Mouse (Mus musculus): ENCODE measurements around the gene Plekhg5. TPM values are rescaled to one million over a fixed set of nuclear protein-coding genes. Genes with fewer than 3 reads are reported as not detected.

Gene Plekhg5
- polyA plus RNA-seq, 1 experiment from 2014 or later = 9.0 TPM

DNA sequence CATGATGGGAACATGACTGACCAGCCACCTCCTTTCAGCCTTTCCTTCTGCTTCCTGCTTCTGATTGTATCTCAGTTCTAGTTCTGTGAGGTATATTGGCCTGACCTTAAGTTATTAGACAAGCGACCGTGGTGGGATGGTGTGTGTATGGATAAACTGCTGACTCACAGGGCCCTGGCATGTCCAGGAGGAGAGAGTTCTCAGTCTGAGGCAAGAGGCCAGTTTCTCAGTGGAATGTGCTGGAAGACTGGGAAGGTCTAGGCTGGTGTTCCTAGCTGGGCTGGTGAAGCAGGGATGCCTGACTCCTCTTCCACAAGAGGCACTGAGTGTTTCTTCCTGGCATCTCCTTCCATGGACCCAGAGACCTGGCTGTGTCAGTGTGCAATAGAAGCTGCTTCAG lies 90.5 kb downstream of the Plekhg5 start:
- no peak overlapping the region for H3K9ac ChIP-seq (ENCODE audit: low read length)
- H3K4me3 ChIP-seq (ENCODE audit: low read depth, low read length) = no peak overlapping the region
- WGBS = 89% methylated on average over 2 of the region's 2 CpGs
- peaks cover 12% of the 10 kb centered on the region; the same call in 1 of the 2 replicates for H3K4me1 ChIP-seq (replicated peaks; ENCODE audit: control insufficient read depth, insufficient read depth, low read length)
- H3K9me3 ChIP-seq (ENCODE audit: control insufficient read depth, low read length) = no peaks in the 10 kb centered on the region
- no peak for ATAC-seq (replicated peaks; ENCODE audit: low FRiP score, low TSS enrichment, low read depth)
- H3K36me3 ChIP-seq (ENCODE audit: control insufficient read depth, insufficient read depth, low read length) = no peaks in the 10 kb centered on the region
- no peak overlapping the region for H3K4me2 ChIP-seq (ENCODE audit: low read length)
- no peak overlapping the region for H3K27ac ChIP-seq (ENCODE audit: low read depth)
- H3K27me3 ChIP-seq (replicated peaks; ENCODE audit: control insufficient read depth, insufficient read depth, low read length) = peaks cover 49% of the 10 kb centered on the region
- DNase-seq (ENCODE audit: low spot score) = no peak

Other genes starting within 250 kb of the Plekhg5 start
- gene Camta1, start 210.6 kb upstream of the Plekhg5 start, polyA plus RNA-seq (2014; fragmentation: Nextera tagmentation; extraction: Ambion mirVana) = 85.7 and 88.1 TPM in 2 replicates
- 72.7 and 76.7 TPM in 2 replicates for gene Dnajc11, start 138.8 kb upstream of the Plekhg5 start, polyA plus RNA-seq (2014; fragmentation: Nextera tagmentation; extraction: Ambion mirVana)
- gene Thap3, start 83.5 kb upstream of the Plekhg5 start, polyA plus RNA-seq (2014; fragmentation: Nextera tagmentation; extraction: Ambion mirVana) = 29.8 and 34.0 TPM in 2 replicates
- 23.1 and 24.5 TPM in 2 replicates for gene Phf13, start 76.2 kb upstream of the Plekhg5 start, polyA plus RNA-seq (2014; fragmentation: Nextera tagmentation; extraction: Ambion mirVana)
- gene Klhl21, start 63.7 kb upstream of the Plekhg5 start, polyA plus RNA-seq (2014; fragmentation: Nextera tagmentation; extraction: Ambion mirVana) = 5.9 and 6.1 TPM in 2 replicates
- 16.3 and 28.0 TPM in 2 replicates for gene Zbtb48, start 44.8 kb upstream of the Plekhg5 start, polyA plus RNA-seq (2014; fragmentation: Nextera tagmentation; extraction: Ambion mirVana)
- 0.14 and 0.17 TPM in 2 replicates for gene Tas1r1, start 33.9 kb upstream of the Plekhg5 start, polyA plus RNA-seq (2014; fragmentation: Nextera tagmentation; extraction: Ambion mirVana)
- gene Nol9, start 33.2 kb upstream of the Plekhg5 start, polyA plus RNA-seq (2014; fragmentation: Nextera tagmentation; extraction: Ambion mirVana) = 34.9 and 36.0 TPM in 2 replicates
- gene Tnfrsf25, start 43.4 kb downstream of the Plekhg5 start, polyA plus RNA-seq (2014; fragmentation: Nextera tagmentation; extraction: Ambion mirVana) = 0.97 and 0.98 TPM in 2 replicates
- 22.8 and 24.2 TPM in 2 replicates for gene Espn, start 79.9 kb downstream of the Plekhg5 start, polyA plus RNA-seq (2014; fragmentation: Nextera tagmentation; extraction: Ambion mirVana)
- gene Hes2, start 86.4 kb downstream of the Plekhg5 start, polyA plus RNA-seq (2014; fragmentation: Nextera tagmentation; extraction: Ambion mirVana) = not detected in 2 replicates
- 61.5 and 69.7 TPM in 2 replicates for gene Acot7, start 105.6 kb downstream of the Plekhg5 start, polyA plus RNA-seq (2014; fragmentation: Nextera tagmentation; extraction: Ambion mirVana)
- 8.2 and 9.4 TPM in 2 replicates for gene Gpr153, start 201.7 kb downstream of the Plekhg5 start, polyA plus RNA-seq (2014; fragmentation: Nextera tagmentation; extraction: Ambion mirVana)
- gene Hes3, start 219.2 kb downstream of the Plekhg5 start, polyA plus RNA-seq (2014; fragmentation: Nextera tagmentation; extraction: Ambion mirVana) = not detected in 2 replicates
- 22.0 and 25.8 TPM in 2 replicates for gene Icmt, start 224.7 kb downstream of the Plekhg5 start, polyA plus RNA-seq (2014; fragmentation: Nextera tagmentation; extraction: Ambion mirVana)
- 1.7 and 1.8 TPM in 2 replicates for gene Rnf207, start 246.5 kb downstream of the Plekhg5 start, polyA plus RNA-seq (2014; fragmentation: Nextera tagmentation; extraction: Ambion mirVana)